Mouse (Mus musculus) heart, adult 9 months (tissue): Measurements from ENCODE around the gene Pappa.

ENCODE experiments used
- DNase-seq, 2 experiments: peaks; one replicate each; pipeline ENCODE4 v3.0.0; 2022; ENCODE audit warnings: low spot score in 2 of 2

Gene Pappa

GRCm38 (mm10) chr4:65123741-65124224 lies at the start of gene Pappa:
Pappa (plus strand) TSS chr4:65124174.
- DNase-seq: no peak

- DNase-seq: no peak
Measured at GRCm38 (mm10) chr4:65077906-65078615, 45.9 kb upstream of the Pappa start.

- no peak for DNase-seq
Measured at GRCm38 (mm10) chr4:65086864-65087263, 37.1 kb upstream of the Pappa start.

- no peak for DNase-seq
Measured at GRCm38 (mm10) chr4:65087592-65087991, 36.4 kb upstream of the Pappa start.

GRCm38 (mm10) chr4:65092191-65092590 lies 31.8 kb upstream of the Pappa start:
- DNase-seq: no peak

GRCm38 (mm10) chr4:65120329-65120728 lies 3.6 kb upstream of the Pappa start:
- no peak for DNase-seq

GRCm38 (mm10) chr4:65122841-65123240 lies 1.1 kb upstream of the Pappa start:
- DNase-seq: peak in 1 of 2 experiments; percentile 5

GRCm38 (mm10) chr4:65124369-65125151 lies 586 bp downstream of the Pappa start:
- DNase-seq: peak; percentile 6

- DNase-seq: peak; percentile 33 to 49
Measured at GRCm38 (mm10) chr4:65125341-65126332, 1.7 kb downstream of the Pappa start.

GRCm38 (mm10) chr4:65126451-65127290 lies 2.7 kb downstream of the Pappa start:
- peak; percentile 10 to 23 for DNase-seq

- DNase-seq: peak; percentile 50 to 63
Measured at GRCm38 (mm10) chr4:65127291-65127590, 3.3 kb downstream of the Pappa start.

- no peak for DNase-seq
Measured at GRCm38 (mm10) chr4:65132657-65133056, 8.7 kb downstream of the Pappa start.

GRCm38 (mm10) chr4:65134358-65134757 lies 10.4 kb downstream of the Pappa start:
- no peak for DNase-seq

GRCm38 (mm10) chr4:65135109-65135508 lies 11.1 kb downstream of the Pappa start:
- DNase-seq: no peak

- DNase-seq: no peak
Measured at GRCm38 (mm10) chr4:65136541-65136940, 12.6 kb downstream of the Pappa start.

GRCm38 (mm10) chr4:65146936-65147335 lies 23.0 kb downstream of the Pappa start:
- no peak for DNase-seq

GRCm38 (mm10) chr4:65153601-65154000 lies 29.6 kb downstream of the Pappa start:
- DNase-seq: no peak

- DNase-seq: peak in 1 of 2 experiments; percentile 26
Measured at GRCm38 (mm10) chr4:65156231-65156630, 32.3 kb downstream of the Pappa start.

GRCm38 (mm10) chr4:65158651-65159050 lies 34.7 kb downstream of the Pappa start:
- DNase-seq: no peak

GRCm38 (mm10) chr4:65159481-65159880 lies 35.5 kb downstream of the Pappa start:
- DNase-seq: no peak

- DNase-seq: no peak
Measured at GRCm38 (mm10) chr4:65163698-65164097, 39.7 kb downstream of the Pappa start.
